Mouse (Mus musculus) kidney, postnatal 10 days (tissue): ENCODE measurements around the gene Bmp7.

ENCODE experiments used
- DNase-seq: peaks from one replicate; pipeline ENCODE4 v3.0.0; 2021; ENCODE audit warnings: mixed read lengths

Gene Bmp7

DNA sequence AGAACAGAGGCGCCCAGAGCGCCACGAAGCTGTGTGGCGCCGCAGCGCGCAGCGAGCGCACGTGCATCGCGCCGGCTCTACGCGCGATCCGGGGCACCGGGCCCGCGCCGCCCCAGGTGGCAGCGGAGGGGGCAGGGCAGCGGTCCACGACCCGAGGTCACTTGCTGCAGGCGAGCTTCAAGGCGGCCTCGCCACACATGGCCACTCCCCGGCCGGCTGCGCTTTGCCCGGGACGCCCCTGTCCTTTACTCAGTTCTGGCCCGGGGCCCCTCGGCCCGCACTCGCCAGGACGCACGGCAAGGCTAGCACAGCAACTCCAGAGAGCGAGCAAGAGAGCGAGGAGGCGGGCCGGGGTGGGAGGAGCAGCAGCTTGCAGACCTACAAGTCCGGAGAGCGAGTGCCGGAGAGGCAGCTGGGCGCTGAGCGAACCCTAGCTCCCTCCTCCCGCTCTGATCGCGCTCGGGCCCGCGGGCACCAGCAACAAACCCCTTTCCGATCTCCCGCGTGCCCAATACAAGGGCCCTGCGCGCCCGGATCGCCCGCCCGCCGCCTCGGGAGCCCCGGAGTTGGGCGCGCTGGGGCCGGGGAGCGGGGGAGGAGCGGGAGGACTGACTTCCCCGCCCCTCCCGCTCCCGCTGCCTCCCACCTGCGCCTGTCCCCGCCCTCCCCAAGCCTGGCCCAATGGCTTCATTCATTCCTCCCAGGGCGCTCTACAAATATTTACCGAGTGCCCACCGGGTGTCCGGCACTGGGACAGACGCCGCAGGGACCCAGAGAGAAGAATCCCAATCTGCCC is at the start of gene Bmp7:
Bmp7 (minus strand) TSS at position 319 of the 796 bp plus-strand sequence.
- peak; percentile 87 for DNase-seq

DNA sequence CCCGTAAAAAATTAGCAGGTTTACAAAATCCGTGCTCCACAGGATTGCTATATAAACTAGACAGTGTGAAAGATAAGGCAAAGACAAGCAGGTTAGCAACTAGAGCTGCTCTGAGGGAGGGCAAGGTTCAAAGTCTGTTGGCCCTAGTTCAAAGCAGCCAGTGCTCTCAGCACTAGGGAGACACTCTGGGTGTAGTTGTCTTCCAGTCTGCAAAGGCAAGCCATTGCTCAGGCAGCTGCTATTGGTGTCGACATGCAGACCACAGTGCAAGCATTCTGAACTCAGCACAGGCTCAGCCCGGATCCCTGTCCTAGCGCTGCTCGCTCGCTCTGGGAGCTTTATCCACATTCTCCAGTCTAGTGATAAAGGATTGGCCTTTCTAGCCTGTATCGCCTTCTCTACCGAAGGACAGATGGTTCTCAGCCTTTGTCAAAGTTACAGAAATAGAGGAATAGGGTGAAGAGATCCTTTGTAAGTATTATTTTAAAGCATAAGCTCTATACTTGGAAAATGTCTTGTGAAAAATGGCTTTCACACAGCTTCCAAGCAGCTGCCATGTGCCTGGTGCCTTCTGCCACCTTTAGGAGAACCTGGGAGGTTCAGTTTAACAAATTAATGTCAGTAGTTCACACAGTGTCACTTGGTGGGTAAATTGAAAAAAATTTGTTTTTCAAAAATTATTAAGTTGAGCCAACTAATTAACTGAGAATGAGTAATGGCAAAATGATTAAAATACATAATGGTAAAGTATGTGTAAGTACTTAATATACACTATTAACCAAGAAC is 42.8 kb upstream of the Bmp7 start:
- DNase-seq = peak; percentile 74

DNA sequence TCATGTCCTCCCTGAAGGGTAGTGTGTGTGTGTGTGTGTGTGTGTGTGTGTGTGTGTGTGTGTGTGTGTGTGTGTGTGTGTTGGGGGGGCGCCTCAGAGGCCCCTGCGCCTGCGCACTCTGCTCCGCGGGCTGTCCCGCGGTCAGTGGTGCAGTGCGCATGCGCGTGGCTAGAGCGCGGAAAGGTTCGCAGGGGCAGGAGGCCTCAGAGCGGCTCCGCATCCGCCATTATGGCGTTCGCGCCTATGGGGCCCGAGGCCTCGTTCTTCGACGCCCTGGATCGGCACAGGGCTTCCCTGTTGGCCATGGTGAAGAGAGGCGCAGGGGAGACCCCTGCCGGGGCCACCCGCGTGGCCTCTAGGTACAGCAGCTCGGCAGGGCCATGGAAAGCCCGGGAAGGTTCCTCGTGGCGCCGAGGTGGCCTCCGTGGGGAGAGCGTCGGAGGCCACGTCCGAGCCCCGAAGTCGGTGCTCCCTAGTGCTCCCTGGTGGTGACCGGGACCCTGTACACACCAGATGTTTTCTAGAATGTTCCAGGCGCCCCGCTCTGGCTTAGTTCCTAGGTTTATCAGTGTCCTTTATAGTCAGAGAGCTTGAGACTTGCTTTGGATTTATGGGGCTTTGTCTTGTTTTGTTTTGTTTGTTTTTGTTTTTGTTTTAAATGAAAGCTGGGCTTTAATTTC is 39.7 kb upstream of the Bmp7 start:
- DNase-seq = no peak

DNA sequence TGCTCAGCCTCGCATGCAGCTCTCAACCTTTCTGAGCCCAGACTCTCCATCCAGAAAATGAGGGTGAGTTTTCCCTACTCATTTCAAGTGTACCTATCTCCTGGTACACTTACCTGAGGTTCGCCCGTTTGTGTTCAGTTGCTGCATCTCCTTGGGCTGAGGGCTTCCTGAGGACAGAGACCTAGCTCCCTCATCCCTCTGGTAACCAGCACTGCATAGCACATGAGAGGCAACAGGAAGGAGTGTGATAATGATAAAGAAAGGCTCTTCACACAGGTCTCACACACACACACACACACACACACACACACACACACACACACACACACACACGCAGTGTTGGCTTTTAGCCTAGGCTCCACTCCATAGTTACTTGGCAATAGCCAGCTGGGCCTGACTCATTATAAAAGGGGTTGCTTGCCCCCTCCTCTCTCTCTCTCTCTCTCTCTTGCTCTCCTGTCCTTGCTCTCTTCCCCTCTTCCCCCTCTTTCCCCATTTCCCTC is 38.1 kb upstream of the Bmp7 start:
- DNase-seq = no peak

- no peak for DNase-seq
Measured at GRCm38 (mm10) chr2:172977409-172978130, 37.4 kb upstream of the Bmp7 start, which contains the start of gene Spo11. Gene Spo11 (plus strand): TSS chr2:172977700.

GRCm38 (mm10) chr2:172976661-172977238 is 36.6 kb upstream of the Bmp7 start:
- no peak for DNase-seq

DNA sequence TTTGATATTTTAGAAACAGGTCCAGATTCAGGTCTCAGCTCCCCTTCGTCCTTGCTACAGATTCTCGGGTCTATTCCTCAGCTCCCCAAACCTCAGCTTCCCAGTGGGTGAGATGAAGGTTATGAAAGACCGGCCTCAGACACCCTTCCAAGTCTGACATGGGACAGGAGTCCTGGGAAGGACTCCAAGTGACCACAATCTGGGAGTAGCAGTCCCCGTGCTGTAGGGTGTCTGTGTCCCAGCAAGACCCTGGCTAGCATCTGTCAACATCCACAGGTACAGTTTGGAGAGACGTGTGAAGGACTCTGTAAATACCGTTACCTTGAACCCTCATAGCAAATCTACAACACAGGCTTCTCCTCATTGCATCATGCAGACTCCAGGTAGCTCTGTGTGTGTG is 35.0 kb upstream of the Bmp7 start:
- no peak for DNase-seq

DNA sequence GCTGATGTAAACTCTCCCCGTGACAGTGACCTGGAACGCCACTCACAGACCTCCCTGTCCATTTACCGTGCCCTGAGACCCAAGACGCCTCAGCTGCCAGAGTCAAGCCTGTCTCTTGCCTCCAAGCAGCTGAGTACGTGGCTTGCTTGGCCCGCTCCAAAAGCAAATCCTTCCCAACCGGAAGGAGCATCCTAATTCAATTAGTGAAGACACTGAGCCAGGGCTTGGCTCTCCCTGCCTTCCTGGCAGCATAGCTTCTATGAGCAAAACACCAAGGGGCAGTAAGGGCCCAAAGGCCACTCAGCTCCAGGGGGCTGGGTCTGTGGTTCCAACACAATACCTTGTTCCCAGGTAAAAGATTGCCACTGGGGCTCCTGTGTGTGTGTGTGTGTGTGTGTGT is 34.6 kb upstream of the Bmp7 start:
- no peak for DNase-seq

DNA sequence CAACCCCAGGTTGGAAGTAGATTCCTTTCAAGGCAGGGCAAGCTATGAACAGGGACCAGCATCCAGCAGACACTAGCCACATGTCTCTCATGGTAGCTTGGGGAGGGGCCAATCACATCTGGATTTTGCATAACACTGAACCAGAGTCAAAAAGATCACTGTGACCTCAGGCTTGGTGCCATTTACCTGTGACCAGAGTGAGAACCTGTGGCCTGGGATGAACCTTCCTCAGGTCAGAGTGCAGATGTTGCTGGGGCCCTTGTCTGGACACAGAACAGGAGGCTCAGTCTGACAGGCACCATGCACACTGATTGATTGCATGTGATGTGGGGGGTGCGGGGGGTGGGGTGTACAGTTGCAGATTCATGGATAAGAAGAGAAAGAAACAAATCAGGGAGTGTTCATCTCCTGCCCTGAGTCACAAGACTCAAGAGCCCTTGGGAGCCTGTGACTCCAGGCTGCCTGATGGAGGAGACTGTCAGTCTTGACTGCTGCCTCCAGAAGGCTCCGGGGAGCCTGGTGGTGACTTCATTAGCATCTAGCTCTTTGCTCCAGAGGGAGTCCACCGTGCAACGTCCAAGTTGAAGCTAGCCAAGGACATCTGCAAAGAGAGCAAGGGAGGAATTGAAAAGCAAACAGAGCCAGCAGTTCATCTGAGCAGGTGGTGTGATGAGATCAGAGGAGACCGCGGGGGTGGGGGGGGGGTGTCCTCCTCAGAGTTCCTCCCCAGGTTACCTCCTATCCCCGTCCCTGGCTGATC is 33.9 kb upstream of the Bmp7 start:
- DNase-seq = no peak

GRCm38 (mm10) chr2:172971865-172972264 is 31.7 kb upstream of the Bmp7 start:
- no peak for DNase-seq

- DNase-seq = no peak
Measured at GRCm38 (mm10) chr2:172966480-172966879, 26.4 kb upstream of the Bmp7 start.

DNA sequence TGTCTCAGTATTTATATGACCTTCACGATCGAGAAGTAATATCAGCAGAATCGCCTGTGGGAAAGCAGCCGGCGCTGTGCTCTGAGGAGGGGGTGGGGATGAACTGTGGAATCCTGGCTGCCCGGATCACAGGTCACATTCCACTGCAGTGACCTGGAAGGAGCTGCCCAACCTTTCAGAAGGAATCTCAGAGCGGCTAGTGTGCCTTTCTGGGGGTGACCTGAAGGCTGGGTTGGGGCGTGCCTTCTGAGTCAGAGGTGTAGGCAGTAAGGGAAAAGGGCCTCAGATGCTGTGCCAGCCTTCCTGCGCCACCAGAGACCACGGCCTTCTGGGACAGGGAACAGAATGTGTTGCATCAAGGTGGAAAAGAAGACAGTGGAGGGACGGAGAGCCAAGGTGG is 25.1 kb upstream of the Bmp7 start:
- peak; percentile 68 for DNase-seq

- peak; percentile 55 for DNase-seq
Measured at GRCm38 (mm10) chr2:172961211-172961610, 21.1 kb upstream of the Bmp7 start.

- DNase-seq = no peak
Measured at GRCm38 (mm10) chr2:172960350-172960749, 20.2 kb upstream of the Bmp7 start.

DNA sequence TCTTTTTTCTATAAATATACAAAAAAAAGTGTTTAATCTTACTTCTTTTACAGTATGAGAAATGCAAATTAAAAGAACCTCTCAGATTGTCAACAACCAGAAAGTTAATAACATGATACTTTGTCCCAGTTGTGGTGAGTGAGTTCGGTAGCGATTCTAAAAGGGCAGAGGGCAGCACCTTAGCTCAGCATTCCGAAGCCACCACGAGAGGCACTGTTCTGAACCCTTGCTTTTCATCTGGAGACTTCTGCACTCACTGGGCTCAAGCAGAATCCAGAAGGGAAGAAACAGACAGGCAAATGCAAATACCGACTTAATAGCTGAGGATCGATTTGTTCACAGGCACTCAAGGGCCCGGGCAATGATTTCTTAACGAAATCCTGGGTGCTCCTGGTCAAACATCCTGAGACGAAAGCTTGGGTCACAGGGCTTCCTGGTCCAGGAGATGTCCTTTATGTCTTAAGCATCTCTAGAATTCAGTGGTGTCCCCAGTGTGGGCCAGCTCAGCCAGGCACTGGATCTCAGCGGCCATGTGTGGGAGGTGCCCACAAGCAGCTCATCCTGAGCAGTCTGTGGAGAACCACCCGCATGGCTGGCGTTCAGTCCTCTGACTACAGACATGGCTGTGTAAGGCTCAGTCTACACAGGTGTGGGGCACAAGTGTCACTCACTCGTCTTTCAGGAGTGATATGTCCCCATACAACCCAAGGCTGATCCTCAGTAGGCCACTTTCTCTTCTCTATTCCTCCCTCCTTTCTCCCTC is 19.1 kb upstream of the Bmp7 start:
- no peak for DNase-seq

DNA sequence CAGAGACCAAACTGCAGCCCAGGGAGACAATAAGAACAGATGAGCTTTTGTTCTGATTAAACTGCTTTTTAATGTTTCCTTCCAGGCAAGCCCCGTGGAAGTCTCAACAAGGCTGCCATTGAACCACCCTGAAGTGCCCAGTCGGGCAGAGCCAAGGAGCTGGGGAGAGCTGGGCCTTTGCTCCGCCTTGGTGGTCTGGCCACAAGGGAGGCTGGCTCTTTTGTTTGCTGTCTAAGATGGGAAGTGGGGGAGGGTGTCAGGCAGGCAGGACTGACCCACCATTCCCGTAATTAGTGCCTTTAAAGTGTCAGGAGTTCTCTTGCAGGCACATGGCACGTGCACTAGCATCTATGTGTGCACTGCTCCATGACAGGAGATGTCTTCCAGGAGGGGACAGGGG is 18.5 kb upstream of the Bmp7 start:
- no peak for DNase-seq

DNA sequence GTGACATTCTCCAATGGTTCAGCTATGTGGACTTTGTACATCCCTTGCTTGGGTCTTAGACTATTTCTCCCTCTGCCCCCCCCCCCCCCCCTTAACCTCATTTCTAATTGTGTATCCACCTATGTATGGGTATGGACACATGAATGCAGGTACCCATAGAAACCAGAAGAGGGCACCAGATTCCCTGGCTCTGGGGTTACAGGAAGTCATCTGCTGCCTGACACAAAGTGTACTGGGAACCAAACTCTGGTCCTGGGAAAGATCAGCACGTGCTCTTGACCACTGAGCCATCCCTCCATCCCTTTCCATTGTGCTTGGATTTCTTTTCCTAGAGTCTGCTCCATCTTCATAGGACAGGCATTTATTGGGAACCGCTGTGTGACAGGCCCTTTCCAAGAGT is 11.9 kb upstream of the Bmp7 start:
- no peak for DNase-seq

- no peak for DNase-seq
Measured at GRCm38 (mm10) chr2:172950722-172951121, 10.6 kb upstream of the Bmp7 start.

- peak; percentile 39 for DNase-seq
Measured at GRCm38 (mm10) chr2:172950119-172950676, 10.1 kb upstream of the Bmp7 start.

- DNase-seq = no peak
Measured at GRCm38 (mm10) chr2:172949051-172949450, 8.9 kb upstream of the Bmp7 start.
